Mouse (Mus musculus) cerebellum, adult 2 months (tissue): ENCODE measurements around the gene Apof. TPM values are rescaled to one million over a fixed set of nuclear protein-coding genes. Genes with fewer than 3 reads are reported as not detected.
A peak's percentile ranks its signal among the peaks of the same experiment; 100 is the strongest.

Experiments
- DNase-seq, 2 experiments: peaks; one replicate each; pipeline ENCODE4 v3.0.0; 2021
- H3K27ac ChIP-seq: fragments of 200-500 bp; 2 replicates; pipeline ENCODE4 v1.5.1; 2012; ENCODE audit warnings: low read length, control low read depth, inconsistent platforms; ENCODE audit not compliant: insufficient read depth
- H3K27me3 ChIP-seq: fragments of 200-500 bp; 2 replicates; pipeline ENCODE4 v1.6.1; 2012; ENCODE audit warnings: inconsistent platforms, mild to moderate bottlenecking, low read length, moderate library complexity; ENCODE audit not compliant: control insufficient read depth, insufficient read depth
- H3K4me1 ChIP-seq: fragments of 200-500 bp; 2 replicates; pipeline ENCODE4 v1.6.1; 2011; ENCODE audit warnings: low read length; ENCODE audit not compliant: control insufficient read depth, insufficient read depth
- H3K4me3 ChIP-seq: fragments of 200-500 bp; replicated peaks from 2 replicates; pipeline ENCODE3; 2011; ENCODE audit warnings: mild to moderate bottlenecking, low read depth, low read length, control low read depth; ENCODE audit not compliant: insufficient read depth
- CTCF ChIP-seq: fragments of 200-500 bp; IDR thresholded peaks from 2 replicates; pipeline ENCODE4 v1.5.1; 2011; ENCODE audit warnings: low read depth, mild to moderate bottlenecking, control low read depth, low read length, moderate library complexity, borderline replicate concordance; ENCODE audit not compliant: insufficient read depth
- POLR2A ChIP-seq: fragments of 200-500 bp; IDR thresholded peaks from 2 replicates; pipeline ENCODE4 v1.6.1; 2011; ENCODE audit warnings: low read length, control low read depth, borderline replicate concordance; ENCODE audit not compliant: insufficient read depth
- WGBS: fragments of 180-500 bp; shearing (Covaris S2); methylation state at CpG from one replicate; pipeline ENCODE4 v1.1.7; 2018; 5-methylcytosine and 5-hydroxymethylcytosine counted together
- polyA plus RNA-seq: library from polyadenylated mRNA; depleted of rRNA; stranded (reverse); fragments of >200 nt; gene quantifications from 2 replicates; pipeline ENCODE4 v1.2.3, GENCODE M21; 2012; rRNA removed

Apof gene
- polyA plus RNA-seq: not detected in 2 replicates

DNA sequence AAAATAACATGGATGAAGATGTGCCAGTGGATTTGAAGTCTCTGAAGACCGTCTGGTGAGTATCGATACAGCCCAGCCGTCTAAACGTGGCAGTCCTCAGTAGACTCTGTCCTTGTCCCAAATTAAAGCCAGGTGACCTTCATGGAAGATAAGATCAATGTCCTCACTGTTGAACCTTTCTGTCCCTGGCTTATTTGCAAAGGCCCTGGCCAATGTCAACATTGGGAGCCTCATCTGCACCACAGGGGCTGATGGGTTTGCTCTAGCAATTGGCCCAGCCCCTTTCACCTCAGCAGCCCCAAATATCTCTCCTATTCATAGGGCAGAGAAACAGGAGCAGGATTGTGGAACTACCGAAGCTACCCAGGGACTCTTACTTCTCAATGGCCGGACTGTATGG is at the start of gene Apof:
TSS of gene Apof (plus strand) at position 301 of the 400 bp plus-strand sequence.
- TF ChIP-seq CTCF (no peak), POLR2A (no peak)
- Histone ChIP-seq H3K4me1 (peaks cover 5% of the 10 kb centered on the region; the same call in 1 of the 2 replicates), H3K4me3 (no peak within 1 kb of the TSS), H3K27me3 (no peaks in the 10 kb centered on the region), H3K27ac (no peak within 1 kb of the TSS)
- 88% methylated on average over 6 of the region's 6 CpGs for WGBS
- no peak for DNase-seq

GRCm38 (mm10) chr10:128221533-128222286 is 46.8 kb upstream of the Apof start:
- 63% methylated on average over 16 of the region's 16 CpGs for WGBS
- Histone ChIP-seq H3K4me3 (no peak overlapping the region), H3K27me3 (no peaks in the 10 kb centered on the region), H3K4me1 (no peaks in the 10 kb centered on the region; the same call in 1 of the 2 replicates), H3K27ac (no peak overlapping the region)
- DNase-seq: no peak
- TF ChIP-seq POLR2A: no peak

- WGBS: 46% methylated on average over 5 of the region's 5 CpGs
- DNase-seq: no peak
- Histone ChIP-seq H3K4me3 (no peak overlapping the region), H3K27me3 (no peaks in the 10 kb centered on the region), H3K4me1 (no peaks in the 10 kb centered on the region; the same call in 1 of the 2 replicates), H3K27ac (no peak overlapping the region)
- no peak for TF ChIP-seq POLR2A
- no peak for TF ChIP-seq CTCF
Observed at GRCm38 (mm10) chr10:128225064-128225463, 43.4 kb upstream of the Apof start.

- WGBS: 44% methylated on average over 4 of the region's 4 CpGs
- Histone ChIP-seq H3K27me3 (no peaks in the 10 kb centered on the region), H3K4me3 (no peak within 1 kb of the TSS), H3K4me1 (no peaks in the 10 kb centered on the region; the same call in 1 of the 2 replicates), H3K27ac (no peak within 1 kb of the TSS)
- no peak for DNase-seq
- TF ChIP-seq POLR2A: no peak
- TF ChIP-seq CTCF: no peak
Observed at GRCm38 (mm10) chr10:128225538-128225937, 42.9 kb upstream of the Apof start, which contains the start of gene Mip. Gene Mip, plus strand, starts transcription at chr10:128225838.

DNA sequence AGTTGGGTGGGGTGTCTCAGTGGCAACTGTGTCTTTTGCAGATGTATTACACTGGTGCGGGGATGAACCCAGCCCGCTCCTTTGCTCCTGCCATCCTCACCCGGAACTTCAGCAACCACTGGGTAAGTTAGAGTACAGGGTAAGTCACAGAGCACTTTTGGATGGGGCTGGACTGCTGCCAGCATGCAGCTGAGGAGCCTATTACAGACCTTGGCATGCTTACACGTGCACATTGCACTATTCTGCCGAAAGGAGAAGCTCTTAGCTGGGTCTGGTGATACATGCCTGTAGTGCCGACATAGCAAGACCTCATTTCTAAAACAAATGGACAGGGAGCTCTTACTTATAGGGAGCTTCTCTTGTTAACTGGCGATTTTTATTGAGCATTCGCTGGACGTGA is 40.9 kb upstream of the Apof start:
- H3K4me1 ChIP-seq: no peaks in the 10 kb centered on the region
- no peaks in the 10 kb centered on the region for H3K27me3 ChIP-seq
- H3K4me3 ChIP-seq: no peak overlapping the region
- 60% methylated on average over 9 of the region's 9 CpGs for WGBS
- DNase-seq: no peak
- TF ChIP-seq POLR2A: no peak
- no peak overlapping the region for H3K27ac ChIP-seq

GRCm38 (mm10) chr10:128228009-128228408 is 40.5 kb upstream of the Apof start:
- DNase-seq: no peak
- no peak overlapping the region for H3K27ac ChIP-seq
- TF ChIP-seq POLR2A (no peak), CTCF (no peak)
- peaks cover 2% of the 10 kb centered on the region; the same call in 1 of the 2 replicates for H3K4me1 ChIP-seq
- 90% methylated on average over 8 of the region's 8 CpGs for WGBS
- H3K4me3 ChIP-seq: no peak overlapping the region
- H3K27me3 ChIP-seq: no peaks in the 10 kb centered on the region

GRCm38 (mm10) chr10:128230582-128230981 is 37.9 kb upstream of the Apof start:
- DNase-seq: no peak
- Histone ChIP-seq H3K27me3 (no peaks in the 10 kb centered on the region), H3K27ac (no peak overlapping the region), H3K4me1 (peaks cover 3% of the 10 kb centered on the region; the same call in 1 of the 2 replicates), H3K4me3 (no peak overlapping the region)
- WGBS: 84% methylated on average over 12 of the region's 12 CpGs
- TF ChIP-seq POLR2A (no peak), CTCF (no peak)

DNA sequence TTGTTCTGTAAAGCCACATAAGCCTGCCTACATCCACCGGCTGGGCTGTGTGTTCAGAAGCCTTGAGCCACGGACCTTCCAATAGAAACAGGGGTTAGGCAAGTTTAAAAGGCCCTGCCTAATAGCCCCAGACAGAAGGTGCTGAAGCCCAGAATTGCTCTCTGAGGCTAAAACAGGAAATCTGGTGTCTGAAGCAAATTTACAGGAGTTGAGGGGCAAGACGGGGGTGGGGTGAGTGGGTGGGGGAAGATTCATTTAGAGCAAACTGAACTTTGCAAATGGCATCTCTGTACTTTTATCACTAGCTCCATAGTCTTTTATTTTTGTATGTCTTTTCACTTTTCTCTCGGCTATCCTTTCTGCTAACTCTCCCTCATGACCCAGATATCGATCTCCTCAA is 37.3 kb upstream of the Apof start:
- TF ChIP-seq CTCF (no peak), POLR2A (no peak)
- H3K27ac ChIP-seq: no peak overlapping the region
- WGBS: 9% methylated on average over 5 of the region's 5 CpGs

More for the DNA sequence above, 37.3 kb upstream of the Apof start:
- DNase-seq: no peak
- H3K4me1 ChIP-seq: peaks cover 3% of the 10 kb centered on the region; the same call in 1 of the 2 replicates
- H3K27me3 ChIP-seq: no peaks in the 10 kb centered on the region
- peak overlapping the region; percentile 98 for H3K4me3 ChIP-seq
